Mouse (Mus musculus) kidney, postnatal 0 days (tissue): ENCODE data around the gene Slc26a11. TPM values are rescaled to one million over a fixed set of nuclear protein-coding genes. Genes with fewer than 3 reads are reported as not detected.
A peak's percentile ranks its signal among the peaks of the same experiment; 100 is the strongest.

ENCODE experiments used
- ATAC-seq: fragments of 200-750 bp; cut with Nextera tagmentation; replicated peaks from 2 replicates; pipeline ENCODE4 v1.8.0; 2017; ENCODE audit warnings: low read depth, moderate number of reproducible peaks, moderate TSS enrichment, moderate library complexity; ENCODE audit not compliant: low FRiP score
- DNase-seq: peaks from one replicate; pipeline ENCODE4 v3.0.0-alpha.2; 2016; ENCODE audit warnings: low spot score
- H3K27ac ChIP-seq: fragments of 300-500 bp; sonication (generic); 2 replicates; pipeline ENCODE4 v1.5.1; 2014; ENCODE audit warnings: mild to moderate bottlenecking
- H3K27me3 ChIP-seq: fragments of 300-500 bp; sonication (generic); 2 replicates; pipeline ENCODE4 v1.6.1; 2014; ENCODE audit warnings: low read length, mixed read lengths; ENCODE audit not compliant: insufficient read depth
- H3K36me3 ChIP-seq: fragments of 300-500 bp; sonication (generic); 2 replicates; pipeline ENCODE4 v1.6.1; 2014; ENCODE audit warnings: low read length, mixed read lengths; ENCODE audit not compliant: insufficient read depth
- H3K4me1 ChIP-seq: fragments of 300-500 bp; sonication (generic); replicated peaks from 2 replicates; pipeline ENCODE4 v1.6.1; 2014; ENCODE audit warnings: antibody characterized with exemption, low read length, mixed read lengths; ENCODE audit not compliant: insufficient read depth
- H3K4me2 ChIP-seq: fragments of 300-500 bp; sonication (generic); 2 replicates; pipeline ENCODE4 v1.6.1; 2014; ENCODE audit warnings: mild to moderate bottlenecking, low read length, moderate library complexity, mixed read lengths
- H3K4me3 ChIP-seq: fragments of 300-500 bp; sonication (generic); replicated peaks from 2 replicates; pipeline ENCODE4 v1.5.1; 2014; ENCODE audit warnings: low read depth, low read length
- H3K9ac ChIP-seq: fragments of 300-500 bp; sonication (generic); 2 replicates; pipeline ENCODE4 v1.6.1; 2014; ENCODE audit warnings: low read depth, low read length
- H3K9me3 ChIP-seq: fragments of 300-500 bp; sonication (generic); replicated peaks from 2 replicates; pipeline ENCODE4 v1.6.1; 2016; ENCODE audit warnings: low read length, inconsistent platforms, mixed read lengths
- CTCF ChIP-seq: IDR thresholded peaks from 2 replicates; pipeline ENCODE4 v1.5.1; 2016; ENCODE audit warnings: antibody characterized with exemption, low read depth, mild to moderate bottlenecking, moderate library complexity
- WGBS: fragments of 180-500 bp; shearing (Covaris S2); extraction: QIAGEN DNeasy Blood & Tissue Kit; methylation state at CpG from one replicate; pipeline ENCODE4 v1.1.7; 2014; 5-methylcytosine and 5-hydroxymethylcytosine counted together
- polyA plus RNA-seq: library from polyadenylated mRNA; unstranded; fragments of >200 nt; fragmentation: Nextera tagmentation; extraction: Ambion mirVana; gene quantifications from 2 replicates; pipeline ENCODE4 v1.2.1, GENCODE M21; 2015

Slc26a11 gene
- polyA plus RNA-seq, 1 experiment from 2014 or later: 8.0 TPM

GRCm38 (mm10) chr11:119338271-119339059, 16.9 kb upstream of the Slc26a11 start:
- ATAC-seq: no peak
- Histone ChIP-seq H3K4me2 (no peak overlapping the region), H3K27me3 (no peaks in the 10 kb centered on the region), H3K9me3 (no peaks in the 10 kb centered on the region), H3K4me3 (no peak overlapping the region), H3K36me3 (no peaks in the 10 kb centered on the region), H3K27ac (no peak overlapping the region), H3K4me1 (no peaks in the 10 kb centered on the region), H3K9ac (no peak overlapping the region)
- 84% methylated on average over 10 of the region's 10 CpGs for WGBS
- no peak for TF ChIP-seq CTCF
- DNase-seq: no peak

- 45% methylated on average over 5 of the region's 5 CpGs for WGBS
- Histone ChIP-seq H3K4me1 (no peaks in the 10 kb centered on the region), H3K9me3 (no peaks in the 10 kb centered on the region), H3K9ac (no peak overlapping the region), H3K4me2 (no peak overlapping the region), H3K4me3 (no peak overlapping the region), H3K36me3 (no peaks in the 10 kb centered on the region), H3K27me3 (no peaks in the 10 kb centered on the region), H3K27ac (no peak overlapping the region)
- no peak for TF ChIP-seq CTCF
- ATAC-seq: 0 out of 2 replicates have a peak, but pooled peaks have one; percentile 17
- no peak for DNase-seq
These were observed 16.2 kb upstream of the Slc26a11 start for GRCm38 (mm10) chr11:119339179-119339578.

GRCm38 (mm10) chr11:119339637-119340036, 15.7 kb upstream of the Slc26a11 start:
- no peak overlapping the region for H3K27ac ChIP-seq
- H3K9me3 ChIP-seq: no peaks in the 10 kb centered on the region
- 1% methylated on average over 5 of the region's 5 CpGs for WGBS
- H3K27me3 ChIP-seq: no peaks in the 10 kb centered on the region
- DNase-seq (peak; percentile 90), ATAC-seq (peak; percentile 35; the same call in 1 of the 2 replicates)
- H3K4me3 ChIP-seq: no peak overlapping the region
- H3K36me3 ChIP-seq: no peaks in the 10 kb centered on the region
- H3K4me2 ChIP-seq: no peak overlapping the region
- H3K9ac ChIP-seq: no peak overlapping the region
- peak; percentile 95 for TF ChIP-seq CTCF
- H3K4me1 ChIP-seq: no peaks in the 10 kb centered on the region

GRCm38 (mm10) chr11:119344178-119344577, 11.2 kb upstream of the Slc26a11 start:
- no peaks in the 10 kb centered on the region for H3K4me1 ChIP-seq
- H3K36me3 ChIP-seq: no peaks in the 10 kb centered on the region
- WGBS: 81% methylated on average over 8 of the region's 8 CpGs
- no peak overlapping the region for H3K9ac ChIP-seq
- H3K9me3 ChIP-seq: no peaks in the 10 kb centered on the region
- H3K27ac ChIP-seq: no peak overlapping the region
- no peak overlapping the region for H3K4me2 ChIP-seq
- no peak for TF ChIP-seq CTCF
- DNase-seq (no peak), ATAC-seq (no peak)
- H3K27me3 ChIP-seq: no peaks in the 10 kb centered on the region
- H3K4me3 ChIP-seq: no peak overlapping the region

- Histone ChIP-seq H3K4me2 (no peak overlapping the region), H3K27me3 (no peaks in the 10 kb centered on the region), H3K9ac (no peak overlapping the region), H3K27ac (no peak overlapping the region), H3K4me1 (no peaks in the 10 kb centered on the region), H3K9me3 (no peaks in the 10 kb centered on the region), H3K36me3 (no peaks in the 10 kb centered on the region), H3K4me3 (no peak overlapping the region)
- no peak for TF ChIP-seq CTCF
- DNase-seq (no peak), ATAC-seq (no peak)
- 73% methylated on average over 6 of the region's 6 CpGs for WGBS
These were observed 10.5 kb upstream of the Slc26a11 start for GRCm38 (mm10) chr11:119344865-119345264.

- no peak overlapping the region for H3K4me3 ChIP-seq
- ATAC-seq: no peak
- H3K4me1 ChIP-seq: no peaks in the 10 kb centered on the region
- no peak for DNase-seq
- H3K9ac ChIP-seq: no peak overlapping the region
- WGBS: 83% methylated on average over 4 of the region's 4 CpGs
- no peaks in the 10 kb centered on the region for H3K36me3 ChIP-seq
- no peak for TF ChIP-seq CTCF
- H3K27ac ChIP-seq: no peak overlapping the region
- no peak overlapping the region for H3K4me2 ChIP-seq
- H3K27me3 ChIP-seq: no peaks in the 10 kb centered on the region
- no peaks in the 10 kb centered on the region for H3K9me3 ChIP-seq
These were observed 8.2 kb upstream of the Slc26a11 start for GRCm38 (mm10) chr11:119347125-119347524.
